Mouse (Mus musculus): ENCODE results near the gene Gm10518. TPM values are rescaled to one million over a fixed set of nuclear protein-coding genes. Genes with fewer than 3 reads are reported as not detected.
"Not testable (repeated sequence)": the region's sequence is repeated elsewhere in the genome, so short reads cannot be mapped to it uniquely, and the experiment has no call there.

The Gm10518 gene
- polyA plus RNA-seq, 1 experiment from 2014 or later = 0.08 TPM

- peak within 1 kb of the TSS; percentile 91 for H3K4me2 ChIP-seq (ENCODE audit: low read depth, low read length)
- peak within 1 kb of the TSS; percentile 100 for H3K27ac ChIP-seq (ENCODE audit: low read length)
- no peaks in the 10 kb centered on the region for H3K9me3 ChIP-seq (replicated peaks; ENCODE audit: control insufficient read depth, low read length)
- peak; percentile 92 for ATAC-seq (ENCODE audit: low read depth)
- H3K36me3 ChIP-seq (ENCODE audit: control insufficient read depth, insufficient read depth) = peaks cover 4% of the 10 kb centered on the region
- under 1% methylated on average over 56 of the region's 56 CpGs for WGBS (ENCODE audit: insufficient replicate concordance)
- H3K9ac ChIP-seq (ENCODE audit: low read depth, low read length) = peak within 1 kb of the TSS; percentile 98
- peaks cover 54% of the 10 kb centered on the region for H3K4me1 ChIP-seq (ENCODE audit: control insufficient read depth, low read depth, low read length)
- H3K4me3 ChIP-seq (ENCODE audit: low read depth, low read length) = peak within 1 kb of the TSS; percentile 95
- H3K27me3 ChIP-seq (ENCODE audit: control insufficient read depth, insufficient read depth, low read depth, low read length) = no peaks in the 10 kb centered on the region
Measured at GRCm38 (mm10) chr1:179803513-179804139, 450 bp downstream of the Gm10518 start, which contains the start of gene Ahctf1. TSS of gene Ahctf1 (minus strand) at chr1:179803680.

GRCm38 (mm10) chr1:179804140-179804881, 1.1 kb downstream of the Gm10518 start:
- Histone ChIP-seq H3K36me3 (ENCODE audit: control insufficient read depth, insufficient read depth) (no peaks in the 10 kb centered on the region), H3K4me2 (ENCODE audit: low read depth, low read length) (peak overlapping the region; percentile 91), H3K4me3 (ENCODE audit: low read depth, low read length) (peak overlapping the region; percentile 95), H3K9me3 (replicated peaks; ENCODE audit: control insufficient read depth, low read length) (no peaks in the 10 kb centered on the region), H3K9ac (ENCODE audit: low read depth, low read length) (peak overlapping the region; percentile 98), H3K27me3 (ENCODE audit: control insufficient read depth, insufficient read depth, low read depth, low read length) (no peaks in the 10 kb centered on the region), H3K4me1 (ENCODE audit: control insufficient read depth, low read depth, low read length) (peaks cover 56% of the 10 kb centered on the region), H3K27ac (ENCODE audit: low read length) (peak overlapping the region; percentile 100)
- WGBS (ENCODE audit: insufficient replicate concordance) = 10% methylated on average over 11 of the region's 11 CpGs
- no peak for ATAC-seq (ENCODE audit: low read depth)

- peaks cover 50% of the 10 kb centered on the region for H3K4me1 ChIP-seq (ENCODE audit: control insufficient read depth, low read depth, low read length)
- no peak overlapping the region for H3K4me3 ChIP-seq (ENCODE audit: low read depth, low read length)
- peak overlapping the region; percentile 53 for H3K27ac ChIP-seq (ENCODE audit: low read length)
- ATAC-seq (ENCODE audit: low read depth) = no peak
- 51% methylated on average over 5 of the region's 5 CpGs for WGBS (ENCODE audit: insufficient replicate concordance)
- no peak overlapping the region for H3K4me2 ChIP-seq (ENCODE audit: low read depth, low read length)
- H3K9ac ChIP-seq (ENCODE audit: low read depth, low read length) = no peak overlapping the region
- H3K9me3 ChIP-seq (replicated peaks; ENCODE audit: control insufficient read depth, low read length) = no peaks in the 10 kb centered on the region
- no peaks in the 10 kb centered on the region for H3K36me3 ChIP-seq (ENCODE audit: control insufficient read depth, insufficient read depth)
- no peaks in the 10 kb centered on the region for H3K27me3 ChIP-seq (ENCODE audit: control insufficient read depth, insufficient read depth, low read depth, low read length)
Measured at GRCm38 (mm10) chr1:179805751-179806150, 2.6 kb downstream of the Gm10518 start.

- Histone ChIP-seq H3K27me3 (ENCODE audit: control insufficient read depth, insufficient read depth, low read depth, low read length) (no peaks in the 10 kb centered on the region), H3K4me2 (ENCODE audit: low read depth, low read length) (no peak overlapping the region), H3K4me1 (ENCODE audit: control insufficient read depth, low read depth, low read length) (peaks cover 46% of the 10 kb centered on the region), H3K4me3 (ENCODE audit: low read depth, low read length) (no peak overlapping the region), H3K27ac (ENCODE audit: low read length) (peak overlapping the region; percentile 18; the same call in 1 of the 2 replicates), H3K9me3 (replicated peaks; ENCODE audit: control insufficient read depth, low read length) (no peaks in the 10 kb centered on the region), H3K9ac (ENCODE audit: low read depth, low read length) (no peak overlapping the region), H3K36me3 (ENCODE audit: control insufficient read depth, insufficient read depth) (no peaks in the 10 kb centered on the region)
- 41% methylated on average over 4 of the region's 4 CpGs for WGBS (ENCODE audit: insufficient replicate concordance)
- no peak for ATAC-seq (ENCODE audit: low read depth)
Measured at GRCm38 (mm10) chr1:179807468-179807867, 4.3 kb downstream of the Gm10518 start.

- no peak overlapping the region for H3K9ac ChIP-seq (ENCODE audit: low read depth, low read length)
- 25% methylated on average over 3 of the region's 3 CpGs for WGBS (ENCODE audit: insufficient replicate concordance)
- peaks cover 54% of the 10 kb centered on the region for H3K4me1 ChIP-seq (ENCODE audit: control insufficient read depth, low read depth, low read length)
- H3K36me3 ChIP-seq (ENCODE audit: control insufficient read depth, insufficient read depth) = no peaks in the 10 kb centered on the region
- no peak overlapping the region for H3K4me2 ChIP-seq (ENCODE audit: low read depth, low read length)
- ATAC-seq (ENCODE audit: low read depth) = no peak
- H3K9me3 ChIP-seq (replicated peaks; ENCODE audit: control insufficient read depth, low read length) = no peaks in the 10 kb centered on the region
- H3K27me3 ChIP-seq (ENCODE audit: control insufficient read depth, insufficient read depth, low read depth, low read length) = no peaks in the 10 kb centered on the region
- no peak overlapping the region for H3K4me3 ChIP-seq (ENCODE audit: low read depth, low read length)
- H3K27ac ChIP-seq (ENCODE audit: low read length) = peak overlapping the region; percentile 29
Measured at GRCm38 (mm10) chr1:179808300-179808699, 5.1 kb downstream of the Gm10518 start.

- H3K4me1 ChIP-seq (ENCODE audit: control insufficient read depth, low read depth, low read length) = peaks cover 24% of the 10 kb centered on the region
- no peaks in the 10 kb centered on the region for H3K27me3 ChIP-seq (ENCODE audit: control insufficient read depth, insufficient read depth, low read depth, low read length)
- no peak overlapping the region for H3K9ac ChIP-seq (ENCODE audit: low read depth, low read length)
- WGBS (ENCODE audit: insufficient replicate concordance) = 15% methylated on average over 2 of the region's 2 CpGs
- no peaks in the 10 kb centered on the region for H3K9me3 ChIP-seq (replicated peaks; ENCODE audit: control insufficient read depth, low read length)
- peak; percentile 88 for ATAC-seq (ENCODE audit: low read depth)
- no peak overlapping the region for H3K4me3 ChIP-seq (ENCODE audit: low read depth, low read length)
- H3K27ac ChIP-seq (ENCODE audit: low read length) = no peak overlapping the region
- H3K4me2 ChIP-seq (ENCODE audit: low read depth, low read length) = no peak overlapping the region
- no peaks in the 10 kb centered on the region for H3K36me3 ChIP-seq (ENCODE audit: control insufficient read depth, insufficient read depth)
Measured at GRCm38 (mm10) chr1:179813385-179813784, 10.2 kb downstream of the Gm10518 start.

- H3K9ac ChIP-seq (ENCODE audit: low read depth, low read length) = no peak overlapping the region
- peaks cover 21% of the 10 kb centered on the region for H3K4me1 ChIP-seq (ENCODE audit: control insufficient read depth, low read depth, low read length)
- no peak overlapping the region for H3K4me2 ChIP-seq (ENCODE audit: low read depth, low read length)
- H3K27me3 ChIP-seq (ENCODE audit: control insufficient read depth, insufficient read depth, low read depth, low read length) = no peaks in the 10 kb centered on the region
- H3K9me3 ChIP-seq (replicated peaks; ENCODE audit: control insufficient read depth, low read length) = no peaks in the 10 kb centered on the region
- 77% methylated on average over 2 of the region's 2 CpGs for WGBS (ENCODE audit: insufficient replicate concordance)
- no peaks in the 10 kb centered on the region for H3K36me3 ChIP-seq (ENCODE audit: control insufficient read depth, insufficient read depth)
- H3K4me3 ChIP-seq (ENCODE audit: low read depth, low read length) = no peak overlapping the region
- no peak overlapping the region for H3K27ac ChIP-seq (ENCODE audit: low read length)
- no peak for ATAC-seq (ENCODE audit: low read depth)
Measured at GRCm38 (mm10) chr1:179814616-179815015, 11.4 kb downstream of the Gm10518 start.

GRCm38 (mm10) chr1:179818490-179819278, 15.5 kb downstream of the Gm10518 start:
- 31% methylated on average over 11 of the region's 11 CpGs for WGBS (ENCODE audit: insufficient replicate concordance)
- H3K27me3 ChIP-seq (ENCODE audit: control insufficient read depth, insufficient read depth, low read depth, low read length); ATAC-seq (ENCODE audit: low read depth); H3K4me3 ChIP-seq (ENCODE audit: low read depth, low read length); H3K36me3 ChIP-seq (ENCODE audit: control insufficient read depth, insufficient read depth); H3K4me1 ChIP-seq (ENCODE audit: control insufficient read depth, low read depth, low read length); H3K9ac ChIP-seq (ENCODE audit: low read depth, low read length); H3K27ac ChIP-seq (ENCODE audit: low read length); H3K9me3 ChIP-seq (replicated peaks; ENCODE audit: control insufficient read depth, low read length): not testable (repeated sequence)
- H3K4me2 ChIP-seq (ENCODE audit: low read depth, low read length) = peak overlapping the region; percentile 37

Data from liver, embryonic 16.5 days (tissue).